7 mouse cellular contexts compared by ENCODE assay signal in genomic region chrX:73690917-73691629, GRCm38 (mm10). TPM values are rescaled to one million over a fixed set of nuclear protein-coding genes. Genes with fewer than 3 reads are reported as not detected.
A peak's percentile ranks its signal among the peaks of the same experiment; 100 is the strongest.
DNase-seq lines count a peak whose midpoint lies in the region; ATAC-seq lines count a peak whose summit lies in the region.

No protein-coding gene starts in this region.

- no peak overlapping the region for H3K9ac ChIP-seq in forebrain, embryonic 15.5 days (replicated peaks)
- no peak overlapping the region for H3K9ac ChIP-seq in liver, embryonic 16.5 days (ENCODE audit: low read depth, low read length)

- no peaks in the 10 kb centered on the region for H3K27me3 ChIP-seq in forebrain, embryonic 15.5 days
- H3K27me3 ChIP-seq in liver, embryonic 16.5 days (ENCODE audit: control insufficient read depth, insufficient read depth, low read depth, low read length), result no peaks in the 10 kb centered on the region

- peak; percentile 38 for DNase-seq in A20 (ENCODE audit: low read depth, low spot score)
- peak; percentile 70 for DNase-seq in CD4-positive, CD25-positive, alpha-beta regulatory T cell, adult 2 months (ENCODE audit: low read depth, low spot score)
- peak; percentile 29 for DNase-seq in c-Kit-positive CD71-positive TER-119-negative erythroid progenitor cells, embryonic 14.5 days (ENCODE audit: low read depth)
- peak; percentile 56 for DNase-seq in retina, postnatal 1 day

- no peak overlapping the region for H3K4me2 ChIP-seq in forebrain, embryonic 15.5 days (replicated peaks)
- no peak overlapping the region for H3K4me2 ChIP-seq in liver, embryonic 16.5 days (ENCODE audit: low read depth, low read length)

- no peak overlapping the region for H3K4me3 ChIP-seq in forebrain, embryonic 15.5 days
- H3K4me3 ChIP-seq in liver, embryonic 16.5 days (ENCODE audit: low read depth, low read length), result no peak overlapping the region

- H3K4me1 ChIP-seq in forebrain, embryonic 15.5 days, result no peaks in the 10 kb centered on the region
- H3K4me1 ChIP-seq in liver, embryonic 16.5 days (ENCODE audit: control insufficient read depth, low read depth, low read length), result no peaks in the 10 kb centered on the region

- no peak overlapping the region for H3K27ac ChIP-seq in forebrain, embryonic 15.5 days (replicated peaks)
- H3K27ac ChIP-seq in liver, embryonic 16.5 days (ENCODE audit: low read length), result no peak overlapping the region

- WGBS in forebrain, embryonic 15.5 days, result 75% methylated on average over 5 of the region's 5 CpGs
- WGBS in liver, embryonic 16.5 days (ENCODE audit: insufficient replicate concordance), result 51% methylated on average over 5 of the region's 5 CpGs

- H3K9me3 ChIP-seq in forebrain, embryonic 15.5 days, result no peaks in the 10 kb centered on the region
- no peaks in the 10 kb centered on the region for H3K9me3 ChIP-seq in liver, embryonic 16.5 days (replicated peaks; ENCODE audit: control insufficient read depth, low read length)

- H3K36me3 ChIP-seq in forebrain, embryonic 15.5 days, result peaks cover 8% of the 10 kb centered on the region; the same call in 1 of the 2 replicates
- no peaks in the 10 kb centered on the region; the same call in none of the 2 replicates for H3K36me3 ChIP-seq in liver, embryonic 16.5 days (ENCODE audit: control insufficient read depth, insufficient read depth)

- peak; percentile 55; the same call in 1 of the 2 replicates for ATAC-seq in forebrain, embryonic 15.5 days (replicated peaks)
- ATAC-seq in inflammation-experienced regulatory T-cells, adult 6 months, result peak; percentile 58
- ATAC-seq in liver, embryonic 16.5 days (ENCODE audit: low read depth), result 0 out of 2 replicates have a peak, but pooled peaks have one; percentile 24

RNA-seq across cellular contexts. Expression of gene Slc6a8, which starts 18.1 kb away (rescaled TPM):
- polyA plus RNA-seq in forebrain, embryonic 15.5 days (2015; fragmentation: Nextera tagmentation; extraction: Ambion mirVana), result 6.5 and 7.0 TPM in 2 replicates
- 1 to 10 TPM in 1 of 3 experiments, under 1 TPM in 2; 0.82 to 1.2 (median 0.86) TPM for polyA plus RNA-seq in inflammation-experienced regulatory T-cells, adult 6 months (2017; shearing (Covaris generic))
- 0.12 and 0.50 TPM in 2 replicates for polyA plus RNA-seq in liver, embryonic 16.5 days (2015; fragmentation: Nextera tagmentation; extraction: Ambion mirVana)

RNA-seq across cellular contexts. Expression of gene Bcap31, which starts 24.9 kb away (rescaled TPM):
- polyA plus RNA-seq in forebrain, embryonic 15.5 days (2015; fragmentation: Nextera tagmentation; extraction: Ambion mirVana), result 98.3 and 101 TPM in 2 replicates
- 100 to 1,000 TPM; 275 to 325 (median 313) TPM for polyA plus RNA-seq in inflammation-experienced regulatory T-cells, adult 6 months (2017; shearing (Covaris generic))
- 129 and 137 TPM in 2 replicates for polyA plus RNA-seq in liver, embryonic 16.5 days (2015; fragmentation: Nextera tagmentation; extraction: Ambion mirVana)

RNA-seq across cellular contexts. Expression of gene Abcd1, which starts 25.3 kb away (rescaled TPM):
- polyA plus RNA-seq in forebrain, embryonic 15.5 days (2015; fragmentation: Nextera tagmentation; extraction: Ambion mirVana), result 11.1 and 12.0 TPM in 2 replicates
- 10 to 100 TPM; 22.9 to 35.1 (median 34.0) TPM for polyA plus RNA-seq in inflammation-experienced regulatory T-cells, adult 6 months (2017; shearing (Covaris generic))
- 8.0 and 8.1 TPM in 2 replicates for polyA plus RNA-seq in liver, embryonic 16.5 days (2015; fragmentation: Nextera tagmentation; extraction: Ambion mirVana)

RNA-seq across cellular contexts. Expression of gene Pnck, which starts 31.2 kb away (rescaled TPM):
- polyA plus RNA-seq in forebrain, embryonic 15.5 days (2015; fragmentation: Nextera tagmentation; extraction: Ambion mirVana), result 105 and 109 TPM in 2 replicates
- polyA plus RNA-seq in inflammation-experienced regulatory T-cells, adult 6 months (2017; shearing (Covaris generic)), result 1 to 10 TPM in 2 of 3 experiments, under 1 TPM in 1; 0.48 to 4.1 (median 2.3) TPM
- 1.5 and 1.6 TPM in 2 replicates for polyA plus RNA-seq in liver, embryonic 16.5 days (2015; fragmentation: Nextera tagmentation; extraction: Ambion mirVana)

RNA-seq across cellular contexts. Expression of gene Dusp9, which starts 51.9 kb away (rescaled TPM):
- 0.33 and 0.43 TPM in 2 replicates for polyA plus RNA-seq in forebrain, embryonic 15.5 days (2015; fragmentation: Nextera tagmentation; extraction: Ambion mirVana)
- under 1 TPM in 1 of 3 experiments, not detected in 2; 0.34 TPM for polyA plus RNA-seq in inflammation-experienced regulatory T-cells, adult 6 months (2017; shearing (Covaris generic))
- polyA plus RNA-seq in liver, embryonic 16.5 days (2015; fragmentation: Nextera tagmentation; extraction: Ambion mirVana), result 21.3 and 21.5 TPM in 2 replicates
